Mouse (Mus musculus): ENCODE measurements around the gene Gast. TPM values are rescaled to one million over a fixed set of nuclear protein-coding genes. Genes with fewer than 3 reads are reported as not detected.
"Not testable (repeated sequence)": the region's sequence is repeated elsewhere in the genome, so short reads cannot be mapped to it uniquely, and the experiment has no call there.

Gast gene
- total RNA-seq, 2 experiments from 2014 or later = not detected

- intact Hi-C loops (cut with DNase I) = no loop called here
- peak; percentile 100 for DNase-seq (ENCODE audit: low spot score in 2 of 2)
These were observed 14.6 kb upstream of the Gast start, which contains the start of gene Eif1 for GRCm38 (mm10) chr11:100319492-100320171. Gene Eif1, plus strand, starts transcription at chr11:100319885.

GRCm38 (mm10) chr11:100320172-100320630 is 14.0 kb upstream of the Gast start:
- DNase-seq (ENCODE audit: low spot score in 2 of 2) = peak; percentile 93 to 97
- intact Hi-C loops (cut with DNase I) = no loop called here

GRCm38 (mm10) chr11:100320701-100321410 is 13.4 kb upstream of the Gast start:
- DNase-seq (ENCODE audit: low spot score in 2 of 2); intact Hi-C loops (cut with DNase I): not testable (repeated sequence)

- intact Hi-C loops (cut with DNase I); DNase-seq (ENCODE audit: low spot score in 2 of 2): not testable (repeated sequence)
These were observed 12.5 kb upstream of the Gast start for GRCm38 (mm10) chr11:100321479-100322305.

- intact Hi-C loops (cut with DNase I) = no loop called here
- no peak for DNase-seq (ENCODE audit: low spot score in 2 of 2)
These were observed 11.5 kb upstream of the Gast start for GRCm38 (mm10) chr11:100322591-100323258.

GRCm38 (mm10) chr11:100323578-100323977 is 10.6 kb upstream of the Gast start:
- intact Hi-C loops (cut with DNase I) = no loop called here
- DNase-seq (ENCODE audit: low spot score in 2 of 2) = peak; percentile 75 to 80

GRCm38 (mm10) chr11:100325062-100325629 is 9.1 kb upstream of the Gast start:
- intact Hi-C loops (cut with DNase I) = no loop called here
- DNase-seq (ENCODE audit: low spot score in 2 of 2) = no peak

GRCm38 (mm10) chr11:100327316-100327715 is 6.9 kb upstream of the Gast start:
- no peak for DNase-seq (ENCODE audit: low spot score in 2 of 2)

GRCm38 (mm10) chr11:100327761-100328160 is 6.4 kb upstream of the Gast start:
- no peak for DNase-seq (ENCODE audit: low spot score in 2 of 2)
- intact Hi-C loops (cut with DNase I) = no loop called here

More at GRCm38 (mm10) chr11:100327316-100327715, 6.9 kb upstream of the Gast start:
- intact Hi-C loops (cut with DNase I) = no loop called here

- intact Hi-C loops (cut with DNase I) = no loop called here
- no peak for DNase-seq (ENCODE audit: low spot score in 2 of 2)
These were observed 4.0 kb upstream of the Gast start for GRCm38 (mm10) chr11:100330235-100330634.

GRCm38 (mm10) chr11:100330816-100331375 is 3.3 kb upstream of the Gast start:
- DNase-seq (ENCODE audit: low spot score in 2 of 2) = not testable (repeated sequence)

GRCm38 (mm10) chr11:100332766-100333515 is 1.3 kb upstream of the Gast start:
- intact Hi-C loops (cut with DNase I) = no loop called here
- DNase-seq (ENCODE audit: low spot score in 2 of 2) = peak; percentile 65 to 78

More at GRCm38 (mm10) chr11:100330816-100331375, 3.3 kb upstream of the Gast start:
- intact Hi-C loops (cut with DNase I) = not testable (repeated sequence)

GRCm38 (mm10) chr11:100335731-100336130 is 1.5 kb downstream of the Gast start:
- intact Hi-C loops (cut with DNase I) = no loop called here

GRCm38 (mm10) chr11:100344269-100344668 is 10.1 kb downstream of the Gast start:
- no peak for DNase-seq (ENCODE audit: low spot score in 2 of 2)
- intact Hi-C loops (cut with DNase I) = no loop called here

More at GRCm38 (mm10) chr11:100335731-100336130, 1.5 kb downstream of the Gast start:
- DNase-seq (ENCODE audit: low spot score in 2 of 2) = no peak

- DNase-seq (ENCODE audit: low spot score in 2 of 2) = peak; percentile 58 to 60
- intact Hi-C loops (cut with DNase I) = no loop called here
These were observed 18.1 kb downstream of the Gast start for GRCm38 (mm10) chr11:100352076-100352857.

- intact Hi-C loops (cut with DNase I) = loop anchor here (5.0 kb wide), 1 partner anchor 117 kb away; the partner anchor contains the start of gene Klhl11
- DNase-seq (ENCODE audit: low spot score in 2 of 2) = peak; percentile 52 to 57
These were observed 21.1 kb downstream of the Gast start for GRCm38 (mm10) chr11:100355151-100355951.
